Mouse (Mus musculus): ENCODE measurements around the gene Tstd1. TPM values are rescaled to one million over a fixed set of nuclear protein-coding genes. Genes with fewer than 3 reads are reported as not detected.

The Tstd1 gene
- total RNA-seq, 2 experiments from 2014 or later: 1.6 TPM; not detected in 1

DNA sequence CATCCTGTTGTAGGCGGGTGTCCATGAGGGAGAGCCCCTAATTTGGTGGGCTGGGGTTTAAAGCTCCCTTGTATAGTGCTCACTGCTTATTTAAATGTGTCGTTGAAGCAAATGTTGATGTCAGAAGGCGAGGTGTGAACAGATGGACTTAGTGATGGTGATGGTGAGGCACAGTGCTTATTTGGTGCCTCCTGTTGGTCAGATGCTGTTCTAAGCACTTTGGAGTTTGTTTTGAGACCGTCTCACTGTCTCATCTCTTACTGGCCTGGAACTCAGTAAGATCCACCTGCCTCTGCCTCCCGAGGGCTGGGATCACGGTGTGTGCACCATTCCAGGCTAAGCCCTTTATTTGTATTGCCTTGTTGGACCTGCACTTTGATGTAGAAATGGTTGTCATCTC, 36.3 kb downstream of the Tstd1 start:
- DNase-seq: no peak

DNA sequence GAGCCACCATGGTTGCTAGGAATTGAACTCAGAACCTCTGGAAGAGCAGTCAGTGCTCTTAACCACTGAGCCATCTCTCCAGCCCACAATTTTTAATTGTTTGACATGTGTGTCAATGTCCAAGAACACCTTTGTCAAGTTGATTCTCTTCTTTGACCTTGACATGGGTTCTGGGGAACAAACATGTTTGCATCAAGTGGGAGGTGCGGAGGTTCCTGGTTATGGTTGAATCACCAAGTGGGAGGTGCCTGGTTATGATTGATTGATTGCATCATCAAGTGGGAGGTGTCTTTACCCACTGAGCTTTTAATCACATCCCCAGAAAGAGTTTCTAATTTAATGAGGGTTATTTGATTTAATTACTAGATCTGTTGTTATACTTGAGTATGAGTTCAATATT, 38.9 kb downstream of the Tstd1 start:
- DNase-seq: no peak

DNA sequence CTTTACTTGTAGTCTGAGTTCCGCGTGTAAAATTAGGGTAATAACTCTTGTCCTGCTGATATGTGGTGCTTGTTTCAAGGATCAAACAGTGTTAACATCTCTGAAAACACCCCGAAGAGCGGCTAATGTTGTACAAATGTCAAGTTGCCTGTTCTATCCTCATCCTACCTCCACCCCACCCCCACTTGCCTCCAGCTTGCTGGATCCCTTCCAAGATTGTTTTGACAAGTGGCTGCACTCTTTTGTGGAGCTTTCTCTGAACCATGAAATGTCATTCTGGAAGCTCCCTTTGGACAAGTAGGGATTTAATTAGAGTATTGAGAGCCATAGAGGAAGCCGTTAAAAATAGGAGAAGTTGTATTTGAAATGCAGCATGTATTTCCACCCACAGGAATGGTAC, 41.1 kb downstream of the Tstd1 start:
- no peak for DNase-seq

DNA sequence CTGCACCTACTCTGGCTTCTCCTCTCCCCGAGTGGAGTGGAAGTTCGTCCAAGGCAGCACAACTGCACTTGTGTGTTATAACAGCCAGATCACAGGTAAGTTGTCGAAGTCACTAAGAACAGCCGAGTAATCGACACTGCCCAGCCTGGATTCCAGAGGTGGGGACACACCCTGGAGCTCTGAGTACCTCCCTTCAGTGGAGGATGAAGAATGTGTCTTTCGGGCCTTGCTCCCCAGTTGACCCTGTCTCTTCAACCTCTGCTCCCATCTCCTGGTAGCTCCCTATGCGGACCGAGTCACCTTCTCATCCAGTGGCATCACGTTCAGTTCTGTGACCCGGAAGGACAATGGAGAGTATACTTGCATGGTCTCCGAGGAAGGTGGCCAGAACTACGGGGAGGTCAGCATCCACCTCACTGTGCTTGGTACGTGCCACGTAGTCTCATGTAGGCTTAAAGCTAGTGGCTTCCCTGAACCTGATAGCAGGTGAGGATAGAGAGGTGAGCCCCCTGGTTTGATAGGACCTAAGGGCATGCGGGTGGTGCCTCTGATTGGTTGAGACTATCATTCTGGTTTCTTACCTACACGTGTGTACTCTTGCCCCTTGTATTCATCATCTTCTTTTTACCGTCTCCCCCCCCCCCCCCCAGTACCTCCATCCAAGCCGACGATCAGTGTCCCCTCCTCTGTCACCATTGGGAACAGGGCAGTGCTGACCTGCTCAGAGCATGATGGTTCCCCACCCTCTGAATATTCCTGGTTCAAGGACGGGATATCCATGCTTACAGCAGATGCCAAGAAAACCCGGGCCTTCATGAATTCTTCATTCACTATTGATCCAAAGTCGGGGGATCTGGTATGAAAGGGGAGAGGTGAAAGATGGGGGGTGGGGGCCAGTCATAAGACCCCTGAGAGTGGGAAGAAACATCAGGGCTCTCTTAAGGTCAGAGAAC, 42.2 kb downstream of the Tstd1 start:
- no peak for DNase-seq

DNA sequence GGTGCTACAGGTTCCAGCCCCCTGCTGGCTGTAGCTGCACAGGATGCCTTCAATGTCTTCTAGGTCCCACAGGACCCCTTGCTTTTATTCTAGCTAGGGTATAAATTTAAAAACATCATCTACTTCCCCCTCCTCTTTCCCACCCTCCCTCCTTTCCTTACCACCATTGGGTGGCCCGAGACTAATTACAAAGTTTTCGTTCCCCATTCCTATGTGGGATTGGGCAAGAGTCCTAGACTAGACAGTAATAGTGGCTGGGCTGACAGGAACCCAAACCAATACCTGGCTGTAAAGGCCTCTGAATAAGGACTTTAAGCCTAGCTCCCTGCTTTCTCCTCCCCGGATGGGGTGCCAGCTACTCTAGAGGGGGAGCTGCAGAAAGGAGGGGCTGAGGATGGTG, 44.5 kb downstream of the Tstd1 start:
- DNase-seq: no peak

DNA sequence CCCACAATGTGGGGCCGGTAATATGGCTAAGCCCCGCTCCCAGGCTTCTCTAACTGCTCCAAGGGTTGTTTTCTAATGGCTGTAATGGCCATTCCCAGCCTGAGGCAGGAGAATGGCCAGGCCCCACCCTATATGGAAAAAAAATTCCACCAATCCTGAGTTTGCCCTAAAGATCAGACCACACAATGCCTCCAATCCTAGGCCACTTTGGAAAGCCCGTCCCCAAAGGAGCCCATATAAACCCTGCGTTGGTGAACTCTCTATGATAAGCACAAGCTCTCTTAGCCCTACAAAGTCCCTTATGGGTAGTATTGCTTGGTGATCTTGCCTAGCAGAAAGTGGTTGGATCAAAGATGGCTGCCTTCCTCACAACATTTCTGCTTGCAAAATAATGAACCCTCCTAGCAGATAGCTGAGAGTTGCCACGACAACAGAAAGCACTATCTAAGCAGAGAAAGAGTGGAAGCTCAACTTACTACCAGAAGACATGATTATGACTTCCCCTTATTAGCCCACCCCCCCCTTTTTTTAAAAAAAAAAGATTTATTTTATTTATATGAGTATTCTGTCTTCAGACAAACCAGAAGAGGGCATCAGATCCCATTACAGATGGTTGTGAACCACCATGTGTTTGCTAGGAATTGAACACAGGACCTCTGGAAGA, 47.2 kb downstream of the Tstd1 start:
- no peak for DNase-seq

DNA sequence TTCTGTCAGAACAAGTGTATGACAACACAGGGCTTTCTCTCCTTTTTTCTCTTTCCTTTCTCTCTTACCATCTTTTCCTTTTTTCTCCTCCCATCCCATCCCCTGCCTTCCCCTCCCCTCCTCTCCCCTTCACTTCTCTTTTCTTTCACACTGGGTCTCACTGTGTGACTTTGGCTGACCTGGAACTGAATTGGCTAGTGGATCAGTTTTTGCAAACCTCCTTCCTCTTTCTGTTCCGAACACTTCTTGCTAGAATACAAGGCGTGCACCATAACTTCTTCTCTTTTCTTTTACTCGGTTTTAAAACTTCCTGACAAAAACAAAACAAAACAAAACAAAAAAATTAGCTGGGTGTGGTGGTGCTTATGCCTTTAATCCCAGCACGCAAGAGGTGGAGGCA, 47.9 kb downstream of the Tstd1 start:
- DNase-seq: peak in 1 of 2 experiments; percentile 43

DNA sequence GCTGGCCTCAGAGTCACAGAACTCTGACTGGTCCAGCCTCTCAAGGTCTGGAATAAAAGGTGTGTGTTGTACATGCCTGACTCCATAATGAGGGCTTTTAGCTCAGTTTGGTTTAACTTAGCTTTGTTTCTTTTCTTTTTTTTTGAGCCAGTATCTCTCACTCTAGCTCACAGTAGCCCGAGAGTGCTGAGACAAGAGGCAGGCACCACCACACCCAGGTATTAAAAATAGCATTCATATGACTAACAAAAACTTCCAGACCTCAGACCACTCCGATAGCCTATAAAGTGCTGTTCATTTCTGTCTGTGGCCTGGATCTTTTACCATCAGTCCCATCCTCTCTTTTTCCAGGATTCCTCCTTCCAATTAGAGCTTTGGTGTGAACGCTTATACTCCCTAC, 51.0 kb downstream of the Tstd1 start:
- DNase-seq: no peak

Other genes with a start within 250 kb of the Tstd1 start
- 100 to 1,000 TPM; 196 to 272 TPM for gene Pcp4l1, start 222.6 kb upstream of the Tstd1 start, total RNA-seq (2021)
- gene Nr1i3, start 204.9 kb upstream of the Tstd1 start, total RNA-seq (2021): not detected
- gene Tomm40l, start 196.4 kb upstream of the Tstd1 start, total RNA-seq (2021): 10 to 100 TPM; 89.6 to 92.9 TPM
- 1 to 10 TPM; 2.0 to 2.7 TPM for gene Apoa2, start 193.8 kb upstream of the Tstd1 start, total RNA-seq (2021)
- gene Fcer1g, start 184.5 kb upstream of the Tstd1 start, total RNA-seq (2021): 10 to 100 TPM; 10.2 to 13.4 TPM
- gene Adamts4, start 168.5 kb upstream of the Tstd1 start, total RNA-seq (2021): 1 to 10 TPM in 1 of 2 experiments, under 1 TPM in 1; 0.57 to 1.2 TPM
- 1,000 to 10,000 TPM; 1,592 to 1,593 TPM for gene Ndufs2, start 167.5 kb upstream of the Tstd1 start, total RNA-seq (2021)
- 10 to 100 TPM; 18.7 to 19.6 TPM for gene B4galt3, start 148.5 kb upstream of the Tstd1 start, total RNA-seq (2021)
- 10 to 100 TPM; 13.1 to 13.6 TPM for gene Ppox, start 137.7 kb upstream of the Tstd1 start, total RNA-seq (2021)
- 10 to 100 TPM; 17.7 to 20.9 TPM for gene Usp21, start 130.9 kb upstream of the Tstd1 start, total RNA-seq (2021)
- gene Ufc1, start 123.8 kb upstream of the Tstd1 start, total RNA-seq (2021): 10 to 100 TPM; 90.4 to 91.6 TPM
- gene Dedd, start 89.7 kb upstream of the Tstd1 start, total RNA-seq (2021): 10 to 100 TPM; 21.8 to 23.5 TPM
- 10 to 100 TPM; 26.4 to 28.8 TPM for gene Nit1, start 73.2 kb upstream of the Tstd1 start, total RNA-seq (2021)
- 10 to 100 TPM; 84.8 to 94.3 TPM for gene Pfdn2, start 73.2 kb upstream of the Tstd1 start, total RNA-seq (2021)
- not detected for gene Klhdc9, start 58.1 kb upstream of the Tstd1 start, total RNA-seq (2021)
- gene Nectin4, start 48.8 kb upstream of the Tstd1 start, total RNA-seq (2021): under 1 TPM; 0.15 to 0.18 TPM
- gene Arhgap30, start 29.9 kb upstream of the Tstd1 start, total RNA-seq (2021): 1 to 10 TPM; 2.7 to 5.0 TPM
- 10 to 100 TPM; 40.1 to 42.5 TPM for gene Usf1, start 7.6 kb upstream of the Tstd1 start, total RNA-seq (2021)
- 10 to 100 TPM; 33.3 to 34.1 TPM for gene F11r, start 18.7 kb downstream of the Tstd1 start, total RNA-seq (2021)
- 1 to 10 TPM; 1.6 to 2.6 TPM for gene Alyref2, start 84.6 kb downstream of the Tstd1 start, total RNA-seq (2021)
- gene Itln1, start 116.4 kb downstream of the Tstd1 start, total RNA-seq (2021): not detected
- gene Cd244a, start 140.3 kb downstream of the Tstd1 start, total RNA-seq (2021): under 1 TPM; 0.22 to 0.62 TPM
- gene Ly9, start 188.5 kb downstream of the Tstd1 start, total RNA-seq (2021): 1 to 10 TPM in 1 of 2 experiments, under 1 TPM in 1; 0.47 to 2.4 TPM
- 1 to 10 TPM in 1 of 2 experiments, under 1 TPM in 1; 0.57 to 1.1 TPM for gene Slamf7, start 234.2 kb downstream of the Tstd1 start, total RNA-seq (2021)